8 mouse cellular contexts compared by ENCODE assay signal in genomic region chr11:85523646-85524045, GRCm38 (mm10).
DNase-seq lines count a peak whose midpoint lies in the region; ATAC-seq lines count a peak whose summit lies in the region.

No protein-coding gene starts in this region.

- H3K4me1 ChIP-seq in midbrain, embryonic 10.5 days = peaks cover 45% of the 10 kb centered on the region
- H3K4me1 ChIP-seq in midbrain, embryonic 16.5 days (ENCODE audit: control insufficient read depth, insufficient read depth, low read length) = peaks cover 7% of the 10 kb centered on the region; the same call in 1 of the 2 replicates
- H3K4me1 ChIP-seq in heart, embryonic 16.5 days (ENCODE audit: control insufficient read depth, insufficient read depth, low read length) = peaks cover 26% of the 10 kb centered on the region
- H3K4me1 ChIP-seq in limb, embryonic 11.5 days (ENCODE audit: control insufficient read depth, insufficient read depth, low read length) = peaks cover 21% of the 10 kb centered on the region
- H3K4me1 ChIP-seq in midbrain, embryonic 14.5 days (ENCODE audit: control insufficient read depth, insufficient read depth, low read length) = peaks cover 13% of the 10 kb centered on the region

- H3K9ac ChIP-seq in midbrain, embryonic 16.5 days (ENCODE audit: low read depth, low read length) = no peak overlapping the region
- peak overlapping the region; percentile 42 for H3K9ac ChIP-seq in heart, embryonic 16.5 days (ENCODE audit: low read length)
- H3K9ac ChIP-seq in limb, embryonic 11.5 days (ENCODE audit: low read length) = no peak overlapping the region
- no peak overlapping the region for H3K9ac ChIP-seq in midbrain, embryonic 14.5 days (replicated peaks; ENCODE audit: low read length)

- no peaks in the 10 kb centered on the region for H3K9me3 ChIP-seq in midbrain, embryonic 10.5 days (replicated peaks)
- H3K9me3 ChIP-seq in midbrain, embryonic 16.5 days (replicated peaks; ENCODE audit: control insufficient read depth, low read length, poor library complexity, severe bottlenecking) = no peaks in the 10 kb centered on the region
- no peaks in the 10 kb centered on the region for H3K9me3 ChIP-seq in heart, embryonic 16.5 days (replicated peaks; ENCODE audit: control insufficient read depth, low read length)
- H3K9me3 ChIP-seq in limb, embryonic 11.5 days (ENCODE audit: control insufficient read depth, low read length) = no peaks in the 10 kb centered on the region
- no peaks in the 10 kb centered on the region for H3K9me3 ChIP-seq in midbrain, embryonic 14.5 days (ENCODE audit: control insufficient read depth, low read length)

- no peak overlapping the region; the same call in 1 of the 2 replicates for H3K27ac ChIP-seq in midbrain, embryonic 10.5 days (replicated peaks)
- H3K27ac ChIP-seq in midbrain, embryonic 16.5 days (ENCODE audit: low read length) = no peak overlapping the region
- peak overlapping the region; percentile 52 for H3K27ac ChIP-seq in heart, embryonic 16.5 days (ENCODE audit: low read length)
- 0 out of 2 replicates have a peak overlapping the region, but pooled peaks have one; percentile 15 for H3K27ac ChIP-seq in limb, embryonic 11.5 days (replicated peaks; ENCODE audit: low read depth, low read length)
- H3K27ac ChIP-seq in midbrain, embryonic 14.5 days (replicated peaks; ENCODE audit: low read depth, low read length) = no peak overlapping the region

- peaks cover 78% of the 10 kb centered on the region for H3K27me3 ChIP-seq in midbrain, embryonic 10.5 days (ENCODE audit: low read depth, poor library complexity, severe bottlenecking)
- H3K27me3 ChIP-seq in midbrain, embryonic 16.5 days (ENCODE audit: control insufficient read depth, insufficient read depth, low read depth, low read length) = peaks cover 16% of the 10 kb centered on the region
- peaks cover 8% of the 10 kb centered on the region for H3K27me3 ChIP-seq in heart, embryonic 16.5 days (ENCODE audit: control insufficient read depth, insufficient read depth, low read length)
- peaks cover 7% of the 10 kb centered on the region; the same call in 1 of the 2 replicates for H3K27me3 ChIP-seq in limb, embryonic 11.5 days (ENCODE audit: control insufficient read depth, insufficient read depth, low read length)
- peaks cover 30% of the 10 kb centered on the region for H3K27me3 ChIP-seq in midbrain, embryonic 14.5 days (ENCODE audit: control insufficient read depth, insufficient read depth, low read length)

- no peak overlapping the region for H3K4me2 ChIP-seq in midbrain, embryonic 16.5 days (ENCODE audit: low read length)
- H3K4me2 ChIP-seq in heart, embryonic 16.5 days (ENCODE audit: low read depth, low read length) = no peak overlapping the region
- no peak overlapping the region for H3K4me2 ChIP-seq in limb, embryonic 11.5 days (ENCODE audit: low read depth, severe bottlenecking)
- peak overlapping the region; percentile 72 for H3K4me2 ChIP-seq in midbrain, embryonic 14.5 days (ENCODE audit: low read length)

- H3K4me3 ChIP-seq in midbrain, embryonic 10.5 days = peak overlapping the region; percentile 39; the same call in 1 of the 2 replicates
- no peak overlapping the region for H3K4me3 ChIP-seq in midbrain, embryonic 16.5 days (ENCODE audit: low read depth, low read length)
- no peak overlapping the region for H3K4me3 ChIP-seq in heart, embryonic 16.5 days (ENCODE audit: low read length)
- H3K4me3 ChIP-seq in limb, embryonic 11.5 days (ENCODE audit: low read depth, low read length) = no peak overlapping the region
- H3K4me3 ChIP-seq in midbrain, embryonic 14.5 days (replicated peaks; ENCODE audit: low read depth, low read length) = peak overlapping the region; percentile 28; the same call in 1 of the 2 replicates

- peak; percentile 40 for DNase-seq in midbrain, embryonic 10.5 days (ENCODE audit: low spot score)
- no peak for DNase-seq in limb, embryonic 11.5 days (ENCODE audit: low spot score)
- DNase-seq in midbrain, embryonic 14.5 days = peak; percentile 12
- DNase-seq in thymus, postnatal 25 days = no peak
- DNase-seq in layer of hippocampus, adult 8-10 months (ENCODE audit: low spot score in 2 of 2) = no peak
- DNase-seq in left cerebral cortex, adult 11 months (ENCODE audit: low spot score) = no peak

- H3K36me3 ChIP-seq in midbrain, embryonic 10.5 days = no peaks in the 10 kb centered on the region
- no peaks in the 10 kb centered on the region for H3K36me3 ChIP-seq in midbrain, embryonic 16.5 days (ENCODE audit: control insufficient read depth, insufficient read depth, low read length)
- H3K36me3 ChIP-seq in heart, embryonic 16.5 days (ENCODE audit: control insufficient read depth, insufficient read depth) = no peaks in the 10 kb centered on the region
- no peaks in the 10 kb centered on the region for H3K36me3 ChIP-seq in limb, embryonic 11.5 days (ENCODE audit: control insufficient read depth, insufficient read depth, low read length)
- no peaks in the 10 kb centered on the region for H3K36me3 ChIP-seq in midbrain, embryonic 14.5 days (ENCODE audit: control insufficient read depth, insufficient read depth, low read length)

- 17% methylated on average over 6 of the region's 6 CpGs for WGBS in midbrain, embryonic 10.5 days
- 16% methylated on average over 6 of the region's 6 CpGs for WGBS in midbrain, embryonic 16.5 days
- 69% methylated on average over 6 of the region's 6 CpGs for WGBS in heart, embryonic 16.5 days
- WGBS in limb, embryonic 11.5 days = 43% methylated on average over 6 of the region's 6 CpGs
- WGBS in midbrain, embryonic 14.5 days = 11% methylated on average over 6 of the region's 6 CpGs

- no peak for ATAC-seq in midbrain, embryonic 16.5 days
- no peak for ATAC-seq in heart, embryonic 16.5 days (replicated peaks; ENCODE audit: extremely low read depth, insufficient read depth, low FRiP score)
- no peak for ATAC-seq in limb, embryonic 11.5 days (ENCODE audit: insufficient number of reproducible peaks, low FRiP score, low TSS enrichment, low read depth)
- no peak for ATAC-seq in midbrain, embryonic 14.5 days (ENCODE audit: low FRiP score, low TSS enrichment)

Comparison
In these comparisons a context has a peak if more than half of its experiments do, and no peak if none do; other contexts are left out.
1. H3K4me3 ChIP-seq: peak in midbrain, embryonic 10.5 days (single experiment) and midbrain, embryonic 14.5 days (single experiment); none in midbrain, embryonic 16.5 days (single experiment), heart, embryonic 16.5 days (single experiment) and limb, embryonic 11.5 days (single experiment).
2. DNase-seq: peak in midbrain, embryonic 10.5 days (single experiment) and midbrain, embryonic 14.5 days (single experiment); none in limb, embryonic 11.5 days (single experiment), thymus, postnatal 25 days (single experiment), layer of hippocampus, adult 8-10 months (0 of 2) and left cerebral cortex, adult 11 months (single experiment).
3. H3K27ac ChIP-seq: peak in heart, embryonic 16.5 days (single experiment) and limb, embryonic 11.5 days (single experiment); none in midbrain, embryonic 10.5 days (single experiment), midbrain, embryonic 16.5 days (single experiment) and midbrain, embryonic 14.5 days (single experiment).